Mouse (Mus musculus): ENCODE results near the gene Shc3. TPM values are rescaled to one million over a fixed set of nuclear protein-coding genes. Genes with fewer than 3 reads are reported as not detected.
A peak's percentile ranks its signal among the peaks of the same experiment; 100 is the strongest.

Shc3 gene
- total and polyA plus RNA-seq, 2 experiments from 2014 or later = 11.6 to 106 TPM

DNA sequence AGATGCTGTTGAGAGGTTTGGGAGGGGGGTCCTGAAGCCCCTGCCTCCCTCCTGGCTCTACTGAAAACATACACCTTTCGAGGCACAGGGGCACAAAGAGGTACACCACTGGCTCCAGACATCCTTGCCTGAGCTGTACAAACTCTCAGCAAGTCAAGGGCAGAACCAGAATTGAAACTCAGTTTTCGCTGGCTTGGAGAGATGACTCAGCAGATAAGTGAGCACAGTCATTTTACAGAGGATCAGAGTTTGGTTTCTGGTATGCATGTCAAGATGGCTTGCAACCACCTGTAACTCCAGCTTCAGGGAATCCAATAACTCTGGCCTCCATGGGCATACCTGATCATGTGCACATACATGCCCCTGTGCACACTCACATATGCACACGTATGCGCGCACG lies 79.0 kb downstream of the Shc3 start:
- DNase-seq (no peak), ATAC-seq (no peak)
- no peak overlapping the region for H3K27ac ChIP-seq (ENCODE audit: low read depth, low read length)
- H3K9ac ChIP-seq = no peak overlapping the region
- H3K4me2 ChIP-seq (ENCODE audit: low read depth) = no peak overlapping the region
- no peaks in the 10 kb centered on the region for H3K36me3 ChIP-seq (ENCODE audit: insufficient read depth)
- H3K27me3 ChIP-seq (ENCODE audit: insufficient read depth, low read length) = no peaks in the 10 kb centered on the region
- H3K9me3 ChIP-seq (ENCODE audit: low read length) = no peaks in the 10 kb centered on the region
- WGBS = 90% methylated on average over 6 of the region's 6 CpGs
- H3K4me1 ChIP-seq (ENCODE audit: insufficient read depth) = no peaks in the 10 kb centered on the region
- no peak for TF ChIP-seq CTCF (IDR thresholded peaks at IDR 0.05; ENCODE audit: low read depth)
- H3K4me3 ChIP-seq (ENCODE audit: low read depth, low read length) = no peak overlapping the region

DNA sequence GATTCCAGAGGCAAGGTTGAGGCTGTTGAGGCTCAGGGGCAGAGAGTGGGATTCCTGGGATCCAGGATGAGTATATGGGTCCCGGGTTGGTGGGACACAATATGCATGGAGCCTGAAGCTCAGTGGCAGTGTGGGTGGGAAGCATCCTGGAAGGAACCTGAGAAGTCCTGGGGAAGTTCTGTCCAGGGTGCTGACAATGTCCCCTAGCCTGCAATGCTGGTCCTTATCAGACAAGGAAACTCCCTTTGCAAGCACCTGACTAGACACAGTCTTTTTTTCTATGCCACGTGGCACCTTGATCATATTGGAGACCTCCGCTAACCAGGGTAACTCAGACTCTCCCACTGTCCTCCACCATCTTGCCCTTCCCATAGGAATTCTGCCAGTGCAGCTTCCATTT lies 80.3 kb downstream of the Shc3 start:
- no peak overlapping the region for H3K4me3 ChIP-seq (ENCODE audit: low read depth, low read length)
- H3K27me3 ChIP-seq (ENCODE audit: insufficient read depth, low read length) = no peaks in the 10 kb centered on the region
- no peaks in the 10 kb centered on the region for H3K36me3 ChIP-seq (ENCODE audit: insufficient read depth)
- no peaks in the 10 kb centered on the region for H3K4me1 ChIP-seq (ENCODE audit: insufficient read depth)
- H3K9ac ChIP-seq = no peak overlapping the region
- DNase-seq (no peak), ATAC-seq (no peak)
- 80% methylated on average over 3 of the region's 3 CpGs for WGBS
- H3K27ac ChIP-seq (ENCODE audit: low read depth, low read length) = no peak overlapping the region
- H3K4me2 ChIP-seq (ENCODE audit: low read depth) = no peak overlapping the region
- TF ChIP-seq CTCF (IDR thresholded peaks at IDR 0.05; ENCODE audit: low read depth) = no peak
- no peaks in the 10 kb centered on the region for H3K9me3 ChIP-seq (ENCODE audit: low read length)

DNA sequence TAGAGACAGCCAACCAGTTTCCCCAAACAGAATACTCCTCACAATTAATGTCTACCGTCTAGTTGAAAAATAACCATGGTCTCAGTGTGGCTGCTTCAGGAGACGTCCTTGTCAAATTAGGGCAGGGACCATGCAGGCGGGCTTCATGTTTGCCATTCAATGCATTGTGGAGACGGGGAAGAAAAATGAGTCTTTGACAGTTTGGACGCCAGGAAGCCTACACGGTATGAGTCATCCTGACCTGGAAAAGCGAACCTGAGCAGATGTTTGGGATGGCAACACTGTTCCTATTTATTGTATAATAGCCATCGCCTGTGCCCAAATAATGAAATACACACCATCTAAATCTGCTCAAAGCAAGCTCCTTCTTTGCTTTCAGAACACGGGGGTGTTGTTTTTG lies 83.9 kb downstream of the Shc3 start:
- Histone ChIP-seq H3K9me3 (ENCODE audit: low read length) (no peaks in the 10 kb centered on the region), H3K27me3 (ENCODE audit: insufficient read depth, low read length) (no peaks in the 10 kb centered on the region), H3K27ac (ENCODE audit: low read depth, low read length) (no peak overlapping the region), H3K4me1 (ENCODE audit: insufficient read depth) (no peaks in the 10 kb centered on the region), H3K36me3 (ENCODE audit: insufficient read depth) (no peaks in the 10 kb centered on the region), H3K9ac (no peak overlapping the region), H3K4me3 (ENCODE audit: low read depth, low read length) (no peak overlapping the region), H3K4me2 (ENCODE audit: low read depth) (no peak overlapping the region)
- no peak for TF ChIP-seq CTCF (IDR thresholded peaks at IDR 0.05; ENCODE audit: low read depth)
- ATAC-seq (no peak), DNase-seq (no peak)
- WGBS = 86% methylated on average over 9 of the region's 9 CpGs

DNA sequence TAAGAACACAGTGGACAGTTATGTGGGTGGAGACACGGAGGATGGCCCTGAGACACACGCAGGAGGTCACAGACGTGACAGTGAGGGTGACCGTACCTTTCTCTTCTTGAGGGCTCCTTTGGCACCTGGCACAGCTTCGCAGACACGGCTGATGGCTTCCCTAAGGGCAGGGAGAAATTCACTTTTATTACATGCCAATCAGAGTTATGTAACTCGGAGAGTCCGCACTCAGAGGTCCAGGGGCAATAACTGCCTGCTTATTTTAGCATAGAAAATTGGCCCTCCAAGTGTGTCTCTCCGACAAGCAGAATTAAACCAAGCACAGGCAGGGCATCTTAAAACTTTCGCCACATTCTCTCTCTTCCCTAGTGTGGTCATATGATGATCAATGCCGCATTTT lies 86.4 kb downstream of the Shc3 start:
- DNase-seq = no peak
- Histone ChIP-seq H3K27ac (ENCODE audit: low read depth, low read length) (no peak overlapping the region), H3K9ac (no peak overlapping the region), H3K4me1 (ENCODE audit: insufficient read depth) (no peaks in the 10 kb centered on the region), H3K4me3 (ENCODE audit: low read depth, low read length) (no peak overlapping the region), H3K36me3 (ENCODE audit: insufficient read depth) (peaks cover 3% of the 10 kb centered on the region), H3K27me3 (ENCODE audit: insufficient read depth, low read length) (no peaks in the 10 kb centered on the region), H3K4me2 (ENCODE audit: low read depth) (no peak overlapping the region), H3K9me3 (ENCODE audit: low read length) (no peaks in the 10 kb centered on the region)
- no peak for ATAC-seq
- no peak for TF ChIP-seq CTCF (IDR thresholded peaks at IDR 0.05; ENCODE audit: low read depth)
- WGBS = 92% methylated on average over 11 of the region's 11 CpGs

DNA sequence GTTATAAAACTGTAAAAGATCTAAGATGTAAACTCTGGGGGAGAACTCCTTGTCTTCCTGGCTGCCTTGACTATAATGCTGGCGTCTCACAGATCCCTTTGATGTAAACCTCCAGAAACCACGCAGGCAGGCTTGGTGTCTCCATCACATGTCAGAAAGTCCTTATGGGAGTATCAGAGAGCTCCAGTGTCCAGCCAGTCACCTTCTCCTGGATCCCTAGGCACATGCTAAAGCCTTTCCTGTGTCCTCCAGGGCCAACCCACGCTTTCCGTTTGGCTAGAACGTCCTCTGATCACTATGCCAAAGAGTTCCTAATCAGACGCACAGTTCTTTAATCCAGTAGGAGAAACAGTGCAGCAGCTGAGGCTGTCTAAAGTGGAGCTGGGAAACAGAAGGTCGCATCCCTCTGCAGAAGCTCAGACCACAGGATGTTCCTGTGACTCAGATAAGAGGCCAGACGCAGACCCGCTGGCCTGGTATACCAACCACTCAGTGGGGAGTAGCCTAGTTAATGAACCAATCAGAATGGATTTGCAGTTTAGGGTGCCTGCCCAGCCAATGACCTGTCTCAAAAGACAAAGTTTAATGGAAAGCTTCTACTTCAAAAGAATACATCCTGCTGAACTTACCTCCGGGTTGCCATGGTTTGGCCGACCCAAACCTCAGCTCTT lies 88.7 kb downstream of the Shc3 start:
- peaks cover 3% of the 10 kb centered on the region for H3K36me3 ChIP-seq (ENCODE audit: insufficient read depth)
- no peak for TF ChIP-seq CTCF (IDR thresholded peaks at IDR 0.05; ENCODE audit: low read depth)
- no peak overlapping the region for H3K27ac ChIP-seq (ENCODE audit: low read depth, low read length)
- DNase-seq (no peak), ATAC-seq (0 out of 2 replicates have a peak, but pooled peaks have one; percentile 29)
- H3K4me1 ChIP-seq (ENCODE audit: insufficient read depth) = no peaks in the 10 kb centered on the region
- WGBS = 75% methylated on average over 11 of the region's 11 CpGs
- no peak overlapping the region for H3K9ac ChIP-seq
- no peaks in the 10 kb centered on the region for H3K9me3 ChIP-seq (ENCODE audit: low read length)
- H3K27me3 ChIP-seq (ENCODE audit: insufficient read depth, low read length) = no peaks in the 10 kb centered on the region
- H3K4me3 ChIP-seq (ENCODE audit: low read depth, low read length) = no peak overlapping the region
- H3K4me2 ChIP-seq (ENCODE audit: low read depth) = no peak overlapping the region

DNA sequence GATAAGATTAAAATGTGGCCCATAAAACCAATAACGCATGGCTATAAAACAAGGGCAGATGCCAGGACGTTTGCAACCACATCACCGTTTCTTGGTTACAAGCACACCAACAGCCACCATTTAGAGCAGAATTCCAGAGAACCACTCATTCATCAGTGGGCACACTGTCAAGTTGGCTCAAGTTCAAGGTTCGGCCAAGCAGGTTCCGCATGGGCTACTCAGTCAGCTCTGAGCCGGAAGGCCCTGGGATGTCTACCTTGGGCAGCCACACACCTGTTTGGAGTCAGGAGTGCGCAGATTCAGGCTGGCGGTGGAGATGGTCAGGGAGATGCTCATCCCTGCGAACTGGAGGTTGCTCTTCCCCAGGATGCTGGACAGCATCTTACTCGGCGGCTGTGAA lies 89.4 kb downstream of the Shc3 start:
- ATAC-seq = no peak
- peak; percentile 38 for DNase-seq
- no peak overlapping the region for H3K27ac ChIP-seq (ENCODE audit: low read depth, low read length)

DNA sequence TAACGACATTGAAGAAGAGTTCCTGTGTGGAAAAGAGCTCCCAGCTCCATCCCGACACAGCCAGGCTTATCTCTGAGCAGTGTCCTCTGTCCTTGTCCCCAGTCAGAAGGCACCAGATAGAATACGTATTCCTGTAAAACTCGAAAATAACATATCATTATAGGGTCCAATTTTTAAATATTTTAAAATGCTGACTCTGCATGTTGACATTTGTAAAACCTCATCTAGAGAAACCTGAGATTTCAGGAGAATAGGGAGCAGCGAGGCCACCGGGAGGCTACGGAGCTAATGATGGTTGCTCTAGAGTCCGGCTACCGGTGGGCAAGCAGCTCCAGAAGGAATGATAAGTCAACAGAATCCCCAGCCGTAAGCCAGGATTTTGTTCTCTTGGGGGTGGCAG lies 92.2 kb downstream of the Shc3 start:
- no peak overlapping the region for H3K27ac ChIP-seq (ENCODE audit: low read depth, low read length)
- peaks cover 3% of the 10 kb centered on the region for H3K36me3 ChIP-seq (ENCODE audit: insufficient read depth)
- no peaks in the 10 kb centered on the region for H3K27me3 ChIP-seq (ENCODE audit: insufficient read depth, low read length)
- H3K4me3 ChIP-seq (ENCODE audit: low read depth, low read length) = no peak overlapping the region
- DNase-seq = no peak
- no peaks in the 10 kb centered on the region for H3K9me3 ChIP-seq (ENCODE audit: low read length)
- H3K4me1 ChIP-seq (ENCODE audit: insufficient read depth) = no peaks in the 10 kb centered on the region
- ATAC-seq = no peak
- no peak for TF ChIP-seq CTCF (IDR thresholded peaks at IDR 0.05; ENCODE audit: low read depth)
- 88% methylated on average over 10 of the region's 10 CpGs for WGBS
- H3K4me2 ChIP-seq (ENCODE audit: low read depth) = no peak overlapping the region
- H3K9ac ChIP-seq = no peak overlapping the region

More for the DNA sequence above, 89.4 kb downstream of the Shc3 start:
- WGBS = 70% methylated on average over 11 of the region's 11 CpGs
- H3K4me2 ChIP-seq (ENCODE audit: low read depth) = no peak overlapping the region
- no peak for TF ChIP-seq CTCF (IDR thresholded peaks at IDR 0.05; ENCODE audit: low read depth)
- no peaks in the 10 kb centered on the region for H3K4me1 ChIP-seq (ENCODE audit: insufficient read depth)
- no peaks in the 10 kb centered on the region for H3K27me3 ChIP-seq (ENCODE audit: insufficient read depth, low read length)
- no peak overlapping the region for H3K4me3 ChIP-seq (ENCODE audit: low read depth, low read length)
- no peak overlapping the region for H3K9ac ChIP-seq
- peaks cover 3% of the 10 kb centered on the region for H3K36me3 ChIP-seq (ENCODE audit: insufficient read depth)
- H3K9me3 ChIP-seq (ENCODE audit: low read length) = no peaks in the 10 kb centered on the region
